Mouse (Mus musculus): ENCODE measurements around the gene Rnf144a.
"Not testable (repeated sequence)": the region's sequence is repeated elsewhere in the genome, so short reads cannot be mapped to it uniquely, and the experiment has no call there.

Gene Rnf144a

GRCm38 (mm10) chr12:26415104-26415771 is at the start of gene Rnf144a:
Gene Rnf144a (minus strand): TSS chr12:26415254.
- DNase-seq (ENCODE audit: low spot score): peak; percentile 82

DNA sequence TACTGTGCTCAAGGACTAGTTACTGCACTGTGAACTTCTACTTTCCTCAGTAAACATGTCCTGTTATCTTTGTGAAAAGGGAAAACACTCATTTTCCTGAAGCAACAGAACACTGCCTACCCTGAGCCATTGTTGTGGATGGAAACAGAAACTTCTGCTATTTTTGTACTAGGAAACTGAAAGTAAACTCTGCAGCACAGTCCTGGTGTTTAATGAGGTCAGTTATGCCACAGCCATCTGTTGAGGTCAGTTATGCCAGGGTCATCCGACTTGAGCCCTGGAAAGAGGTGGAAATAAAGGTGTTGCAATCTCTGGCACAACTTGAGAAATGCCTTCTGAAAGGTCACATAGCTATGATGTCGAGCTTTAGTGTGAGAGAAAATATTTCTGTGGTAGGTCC is 45.0 kb upstream of the Rnf144a start:
- DNase-seq (ENCODE audit: low spot score): no peak

DNA sequence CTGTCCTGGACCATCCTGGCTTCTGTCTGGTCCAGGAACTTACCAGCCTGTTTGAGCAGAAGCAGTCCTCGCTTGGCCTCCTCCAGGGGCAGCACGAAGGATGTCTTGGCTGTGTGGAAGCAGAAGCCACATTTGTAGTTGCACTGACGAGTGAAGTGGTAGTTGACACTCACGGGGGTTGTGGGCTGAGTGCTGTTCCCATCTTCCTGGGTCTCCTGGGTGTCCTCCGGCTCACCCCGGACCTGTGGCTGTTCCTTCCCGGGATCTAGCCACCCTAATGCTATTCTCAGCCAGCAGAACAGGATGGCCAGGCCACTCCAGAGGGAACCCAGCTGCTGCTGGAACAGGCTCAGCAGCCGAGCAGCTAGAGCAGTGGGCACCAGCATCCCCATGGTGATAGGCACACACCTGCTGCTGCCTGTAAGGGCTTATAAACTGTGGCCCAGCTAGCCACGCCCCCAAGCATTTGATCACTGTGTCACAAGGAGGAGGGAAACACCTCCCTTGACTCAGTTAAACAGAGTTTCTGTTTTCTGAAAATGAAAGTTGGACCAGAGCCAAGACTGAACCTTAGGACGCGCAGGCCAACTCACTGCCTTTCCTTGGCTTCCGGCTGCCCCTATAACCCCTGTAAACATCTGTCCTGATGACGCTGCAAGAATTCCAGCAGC is 41.1 kb upstream of the Rnf144a start, which contains the start of gene Rsad2:
Gene Rsad2 (minus strand): TSS at position 425 of the 671 bp plus-strand sequence.
- DNase-seq (ENCODE audit: low spot score): peak; percentile 17

- DNase-seq (ENCODE audit: low spot score): no peak
Measured at GRCm38 (mm10) chr12:26454682-26455081, 39.6 kb upstream of the Rnf144a start.

- DNase-seq (ENCODE audit: low spot score): no peak
Measured at GRCm38 (mm10) chr12:26452951-26453350, 37.9 kb upstream of the Rnf144a start.

- no peak for DNase-seq (ENCODE audit: low spot score)
Measured at GRCm38 (mm10) chr12:26451150-26451549, 36.1 kb upstream of the Rnf144a start.

DNA sequence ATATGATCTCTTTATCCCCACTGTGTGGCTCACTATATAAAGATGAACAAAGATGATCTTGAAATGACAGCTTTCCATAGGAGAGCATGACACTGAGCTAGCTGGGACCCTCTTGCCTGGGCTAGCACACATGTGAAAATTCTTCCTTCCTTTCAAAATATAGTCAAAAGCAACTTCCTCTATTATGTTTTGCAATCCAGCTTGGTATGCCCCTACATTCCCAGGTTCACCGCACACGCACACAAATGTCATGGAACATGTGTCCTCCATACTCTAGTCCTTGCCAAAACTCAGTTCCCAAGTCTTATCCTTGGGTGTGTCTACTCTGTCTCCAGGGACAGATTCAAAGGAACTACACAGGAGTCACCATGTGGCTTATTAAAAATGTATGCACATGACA is 34.4 kb upstream of the Rnf144a start:
- no peak for DNase-seq (ENCODE audit: low spot score)

GRCm38 (mm10) chr12:26446377-26447045 is 31.5 kb upstream of the Rnf144a start:
- DNase-seq (ENCODE audit: low spot score): no peak

DNA sequence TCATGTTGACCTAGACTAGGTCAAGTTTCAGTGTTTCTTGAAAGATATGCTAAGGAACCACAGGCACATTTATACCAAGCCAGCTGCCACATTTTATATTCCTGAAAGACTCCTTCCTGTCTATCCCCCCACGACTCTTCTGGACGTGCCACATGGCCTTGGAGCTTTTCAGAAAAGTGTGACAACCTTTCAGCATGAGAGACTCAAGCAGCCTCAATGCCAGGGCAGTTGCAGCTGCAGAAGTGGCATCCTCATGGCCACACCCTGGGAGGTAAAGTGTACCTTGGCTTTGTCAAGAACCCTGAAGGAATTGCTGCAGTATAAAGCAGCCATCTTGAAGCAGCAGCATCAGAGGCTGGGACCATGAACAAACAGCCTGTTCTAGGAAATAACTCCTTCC is 29.5 kb upstream of the Rnf144a start:
- DNase-seq (ENCODE audit: low spot score): no peak

DNA sequence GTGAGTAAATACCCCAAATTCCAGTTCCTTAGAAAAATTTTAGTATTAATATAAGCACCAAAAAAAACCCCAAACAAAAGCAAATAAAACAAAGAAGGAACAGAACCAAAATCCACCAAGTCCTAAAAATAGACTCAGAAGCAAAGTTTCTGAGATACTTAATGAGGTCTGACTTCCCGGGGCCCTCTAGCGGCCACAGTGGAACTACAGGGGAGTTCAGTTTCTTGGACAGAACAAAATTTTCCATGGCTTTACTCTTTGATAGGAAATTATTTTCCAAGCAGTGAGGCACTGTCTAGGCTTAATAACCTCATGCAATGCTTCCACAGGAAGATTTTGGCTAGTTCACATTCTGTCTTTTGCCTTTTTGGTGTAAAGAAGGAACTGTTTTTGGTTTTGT is 29.0 kb upstream of the Rnf144a start:
- DNase-seq (ENCODE audit: low spot score): peak; percentile 17

DNA sequence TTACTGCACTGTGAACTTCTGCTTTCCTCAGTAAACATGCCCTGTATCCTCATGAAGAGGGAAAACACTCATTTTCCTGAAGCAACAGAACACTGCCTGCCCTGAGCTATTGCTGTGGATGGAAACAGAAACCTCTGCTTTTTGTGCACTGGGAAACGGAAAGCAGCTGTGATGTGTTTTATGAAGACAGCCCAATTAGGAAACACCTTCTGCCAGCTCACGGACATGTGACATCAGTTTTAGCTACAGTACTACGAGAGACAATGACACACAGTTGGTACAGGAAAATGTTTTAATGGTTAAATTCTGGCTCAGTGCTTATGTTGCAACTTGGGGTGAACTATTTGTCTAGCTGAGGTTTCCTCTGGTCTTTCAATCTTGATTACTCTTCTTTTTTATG is 24.3 kb upstream of the Rnf144a start:
- no peak for DNase-seq (ENCODE audit: low spot score)

GRCm38 (mm10) chr12:26437950-26438349 is 22.9 kb upstream of the Rnf144a start:
- no peak for DNase-seq (ENCODE audit: low spot score)

- no peak for DNase-seq (ENCODE audit: low spot score)
Measured at GRCm38 (mm10) chr12:26436334-26436733, 21.3 kb upstream of the Rnf144a start.

- DNase-seq (ENCODE audit: low spot score): not testable (repeated sequence)
Measured at GRCm38 (mm10) chr12:26428771-26429170, 13.7 kb upstream of the Rnf144a start.

DNA sequence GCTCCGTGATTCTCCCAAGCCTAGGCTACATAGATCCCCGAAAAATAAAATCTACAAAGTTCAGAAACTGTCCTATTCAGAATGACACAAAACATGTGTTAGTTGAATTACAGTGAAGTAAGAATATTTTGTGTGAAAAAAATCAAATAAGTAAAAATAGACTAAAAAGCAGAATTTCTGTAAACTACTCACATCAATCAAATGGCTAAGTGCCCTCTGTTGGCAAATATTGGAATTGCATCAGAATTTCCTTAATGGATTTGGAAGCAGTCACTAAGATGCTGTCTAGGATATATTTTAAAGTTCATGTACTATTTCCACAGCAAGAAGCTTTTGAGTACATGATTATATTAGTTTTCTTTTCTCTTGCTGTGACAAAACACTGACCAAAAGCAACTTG is 9.8 kb upstream of the Rnf144a start:
- no peak for DNase-seq (ENCODE audit: low spot score)

DNA sequence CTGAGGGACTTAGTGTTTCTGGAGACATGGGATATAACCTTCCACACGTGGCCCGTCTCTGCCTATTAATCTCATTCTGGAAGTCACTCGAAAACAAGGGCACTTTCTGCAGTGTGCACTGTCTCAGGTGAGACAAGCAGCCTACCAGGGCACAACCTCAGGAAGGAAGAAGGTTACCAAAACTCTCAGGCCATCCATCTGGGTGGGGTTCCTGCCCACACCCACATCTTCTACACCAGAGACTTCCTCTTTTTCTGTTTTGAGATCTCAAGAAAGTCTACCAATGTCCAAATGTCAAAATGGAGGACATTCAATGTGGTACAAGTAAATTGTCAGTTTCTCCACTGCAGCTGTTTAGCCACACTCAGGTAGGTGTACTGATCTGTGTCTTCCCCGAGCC is 3.3 kb upstream of the Rnf144a start:
- DNase-seq (ENCODE audit: low spot score): no peak

DNA sequence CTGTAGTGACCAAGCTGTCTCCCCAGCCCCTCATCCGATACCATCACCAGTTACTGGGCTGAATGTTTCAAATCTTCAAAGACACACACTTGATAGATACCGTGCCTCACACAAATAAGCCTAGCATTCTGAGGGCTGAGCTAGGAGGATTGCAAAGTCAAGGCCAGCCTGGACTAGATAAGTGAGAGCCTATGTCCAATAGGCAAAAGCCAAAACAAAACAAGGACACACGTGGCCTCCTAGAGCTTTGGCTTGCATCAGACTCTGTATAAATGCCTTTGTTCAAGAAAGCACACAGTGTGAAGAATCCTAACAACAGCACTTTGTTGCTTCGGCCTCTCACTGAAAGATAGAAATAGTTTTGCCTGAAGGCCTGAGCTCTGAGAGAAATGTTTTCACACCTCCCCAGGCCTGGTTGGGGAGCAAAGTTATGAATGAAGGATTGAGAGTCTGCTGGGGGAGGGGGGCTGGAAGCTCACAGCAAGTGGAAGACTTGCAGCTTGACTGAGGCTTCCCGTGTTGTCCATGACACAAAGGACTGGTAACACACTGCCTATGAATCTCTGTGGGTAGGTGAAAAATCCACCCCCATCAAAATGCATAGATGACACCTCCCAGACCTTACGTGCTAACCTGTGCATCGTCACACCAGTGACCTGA is 1.7 kb upstream of the Rnf144a start:
- DNase-seq (ENCODE audit: low spot score): peak; percentile 72

DNA sequence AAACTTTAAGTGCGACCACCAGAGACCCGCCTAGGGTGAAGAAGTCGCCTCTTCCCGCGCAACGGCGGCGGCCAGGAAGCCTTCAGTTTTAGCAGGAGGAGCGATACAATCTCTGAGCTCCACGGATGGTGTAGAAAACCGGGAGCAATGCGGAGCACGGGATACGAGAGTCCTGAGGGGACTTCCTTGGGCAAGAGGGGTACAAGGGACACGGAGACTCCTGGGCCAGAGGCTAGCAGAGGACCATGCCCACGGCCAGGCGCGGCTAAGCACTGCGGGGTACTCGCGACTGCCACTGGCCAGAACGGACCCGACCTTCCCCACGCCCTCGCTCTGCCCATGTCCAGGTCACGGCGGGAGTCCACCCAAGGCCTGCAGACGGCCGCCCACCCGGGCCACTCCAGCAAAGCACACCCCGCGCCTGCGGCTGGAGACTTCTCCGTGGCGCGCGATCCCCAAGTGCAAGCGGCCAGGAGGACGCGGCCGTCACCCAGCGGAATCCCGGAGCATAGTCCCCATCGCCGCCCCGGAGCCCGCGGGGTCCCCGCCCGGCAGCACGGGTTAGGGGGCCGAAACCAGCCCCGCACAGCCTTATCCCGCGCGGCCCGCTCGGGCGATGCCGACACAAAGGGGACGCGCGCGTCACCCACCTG is 477 bp downstream of the Rnf144a start:
- no peak for DNase-seq (ENCODE audit: low spot score)

DNA sequence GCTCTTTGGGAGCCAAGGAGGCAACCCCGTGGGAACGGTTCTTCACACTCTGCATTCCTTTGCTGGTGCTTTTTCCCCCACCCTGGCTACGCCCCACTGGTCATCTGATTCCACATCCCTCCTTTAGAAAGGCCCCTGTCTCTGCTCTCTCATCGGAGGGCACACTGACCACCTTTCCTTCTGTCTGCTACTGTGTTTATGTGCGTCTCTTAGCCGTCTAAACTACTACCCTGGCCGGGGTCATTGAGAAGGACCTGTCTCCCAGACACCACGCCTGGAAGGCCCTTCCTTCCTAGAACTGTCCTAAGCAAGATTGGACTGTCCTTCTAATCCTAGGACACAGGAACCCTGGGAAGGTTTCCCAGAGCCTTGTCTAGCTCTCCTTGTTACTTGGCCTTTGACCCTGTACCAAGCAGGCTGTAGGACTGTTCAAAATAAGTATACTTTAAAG is 1.1 kb downstream of the Rnf144a start:
- DNase-seq (ENCODE audit: low spot score): no peak

DNA sequence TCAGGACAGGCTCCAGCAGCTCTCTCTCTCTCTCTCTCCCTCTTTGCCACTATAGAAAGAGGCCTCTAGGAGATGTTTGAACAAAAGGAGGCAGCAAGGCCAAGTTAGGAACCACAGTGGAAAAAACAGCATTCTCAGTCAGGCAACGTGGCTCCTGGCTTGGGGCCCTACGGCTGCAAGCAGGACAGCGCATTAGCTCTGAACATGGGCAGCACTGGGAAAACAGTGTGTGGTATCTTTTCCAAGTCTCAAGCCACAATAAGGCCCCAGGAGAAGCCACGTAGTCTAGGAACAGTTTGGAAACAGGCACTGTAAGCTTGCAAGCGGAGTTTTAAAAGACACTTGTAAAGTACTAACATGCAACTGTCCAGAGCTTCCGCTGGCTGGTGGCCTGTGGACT is 2.3 kb downstream of the Rnf144a start:
- no peak for DNase-seq (ENCODE audit: low spot score)

- no peak for DNase-seq (ENCODE audit: low spot score)
Measured at GRCm38 (mm10) chr12:26411841-26412450, 3.1 kb downstream of the Rnf144a start.

- no peak for DNase-seq (ENCODE audit: low spot score)
Measured at GRCm38 (mm10) chr12:26410443-26410842, 4.6 kb downstream of the Rnf144a start.
